Mouse (Mus musculus) kidney, adult 2 months (tissue): ENCODE data around the gene Gm49601. TPM values are rescaled to one million over a fixed set of nuclear protein-coding genes. Genes with fewer than 3 reads are reported as not detected.

Experiments
- DNase-seq: peaks from one replicate; pipeline ENCODE4 v3.0.0; 2021
- H3K27ac ChIP-seq: fragments of 200-500 bp; 2 replicates; pipeline ENCODE4 v1.5.1; 2012; ENCODE audit warnings: low read depth, low read length, control low read depth, inconsistent platforms; ENCODE audit not compliant: insufficient read depth
- H3K27me3 ChIP-seq: fragments of 200-500 bp; replicated peaks from 2 replicates; pipeline ENCODE4 v1.6.1; 2012; ENCODE audit warnings: mild to moderate bottlenecking, moderate library complexity, low read length, inconsistent platforms; ENCODE audit not compliant: control insufficient read depth, insufficient read depth
- H3K36me3 ChIP-seq: fragments of 200-500 bp; 2 replicates; pipeline ENCODE4 v1.6.1; 2012; ENCODE audit warnings: mild to moderate bottlenecking, moderate library complexity, low read length, inconsistent platforms; ENCODE audit not compliant: control insufficient read depth, insufficient read depth
- H3K4me1 ChIP-seq: fragments of 200-500 bp; 2 replicates; pipeline ENCODE4 v1.6.1; 2011; ENCODE audit warnings: low read length; ENCODE audit not compliant: control insufficient read depth, insufficient read depth
- H3K4me3 ChIP-seq: fragments of 200-500 bp; 2 replicates; pipeline ENCODE4 v1.5.1; 2011; ENCODE audit warnings: mild to moderate bottlenecking, low read depth, low read length, control low read depth; ENCODE audit not compliant: insufficient read depth
- CTCF ChIP-seq: fragments of 200-500 bp; conservative IDR thresholded peaks from 2 replicates; pipeline ENCODE4 v1.5.1; 2011; ENCODE audit warnings: low read depth, mild to moderate bottlenecking, control low read depth, low read length, moderate library complexity, mixed read lengths; ENCODE audit not compliant: insufficient read depth, insufficient read length
- POLR2A ChIP-seq: fragments of 200-500 bp; IDR thresholded peaks from one replicate; pipeline ENCODE4 v1.6.1; 2011; ENCODE audit warnings: low read depth, low read length, control low read depth
- WGBS: fragments of 180-500 bp; shearing (Covaris S2); methylation state at CpG from one replicate; pipeline ENCODE4 v1.1.7; 2018; 5-methylcytosine and 5-hydroxymethylcytosine counted together
- polyA plus RNA-seq: library from polyadenylated mRNA; depleted of rRNA; stranded (reverse); fragments of >200 nt; gene quantifications from 2 replicates; pipeline ENCODE4 v1.2.3, GENCODE M21; 2012

The Gm49601 gene
- polyA plus RNA-seq, 1 experiment, result 1.4 TPM

- DNase-seq, result no peak
- Histone ChIP-seq H3K36me3 (no peaks in the 10 kb centered on the region), H3K4me3 (no peak overlapping the region), H3K4me1 (no peaks in the 10 kb centered on the region), H3K27me3 (no peaks in the 10 kb centered on the region), H3K27ac (no peak overlapping the region)
- TF ChIP-seq POLR2A (no peak), CTCF (no peak)
- WGBS, result 55% methylated on average over 2 of the region's 2 CpGs
Observed at GRCm38 (mm10) chr16:18638396-18638795, 12.2 kb upstream of the Gm49601 start.

GRCm38 (mm10) chr16:18636804-18637203 is 10.6 kb upstream of the Gm49601 start:
- WGBS, result 54% methylated on average over 3 of the region's 3 CpGs
- H3K4me1 ChIP-seq, result no peaks in the 10 kb centered on the region
- no peak for DNase-seq
- no peak overlapping the region for H3K4me3 ChIP-seq
- H3K36me3 ChIP-seq, result no peaks in the 10 kb centered on the region
- no peak overlapping the region for H3K27ac ChIP-seq
- TF ChIP-seq POLR2A (no peak), CTCF (no peak)
- no peaks in the 10 kb centered on the region for H3K27me3 ChIP-seq

GRCm38 (mm10) chr16:18636401-18636800 is 10.2 kb upstream of the Gm49601 start:
- 58% methylated on average over 5 of the region's 5 CpGs for WGBS
- no peaks in the 10 kb centered on the region for H3K36me3 ChIP-seq
- no peak overlapping the region for H3K27ac ChIP-seq
- no peak for DNase-seq
- H3K27me3 ChIP-seq, result no peaks in the 10 kb centered on the region
- H3K4me3 ChIP-seq, result no peak overlapping the region
- H3K4me1 ChIP-seq, result no peaks in the 10 kb centered on the region
- no peak for TF ChIP-seq POLR2A
- no peak for TF ChIP-seq CTCF

- no peaks in the 10 kb centered on the region for H3K27me3 ChIP-seq
- H3K4me3 ChIP-seq, result no peak overlapping the region
- no peak overlapping the region for H3K27ac ChIP-seq
- no peaks in the 10 kb centered on the region for H3K4me1 ChIP-seq
- 17% methylated on average over 1 of the region's 1 CpGs for WGBS
- H3K36me3 ChIP-seq, result no peaks in the 10 kb centered on the region
- TF ChIP-seq CTCF, result no peak
- TF ChIP-seq POLR2A, result no peak
- no peak for DNase-seq
Observed at GRCm38 (mm10) chr16:18633333-18633732, 7.1 kb upstream of the Gm49601 start.

DNA sequence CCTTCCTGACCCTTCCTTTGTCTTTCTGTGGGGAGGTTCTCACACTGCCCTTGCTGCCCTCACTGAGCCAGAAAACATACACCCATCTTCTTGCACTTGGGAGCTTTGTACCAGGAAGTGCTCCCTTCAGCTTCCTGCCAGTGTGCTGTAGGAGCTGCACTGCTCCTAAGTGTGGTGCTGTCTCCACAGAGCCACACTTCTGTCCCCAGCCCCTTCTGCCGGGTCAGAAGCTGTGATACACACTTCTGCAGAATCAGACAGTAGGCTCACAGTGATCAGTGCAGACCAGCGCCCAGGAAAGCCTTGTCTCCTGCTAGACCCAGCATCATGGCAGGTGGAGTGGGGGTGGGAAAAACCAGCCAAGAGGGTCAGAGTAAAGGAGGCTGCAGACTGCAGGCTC is 6.6 kb upstream of the Gm49601 start:
- TF ChIP-seq CTCF (no peak), POLR2A (no peak)
- DNase-seq, result no peak
- H3K27ac ChIP-seq, result no peak overlapping the region
- H3K4me3 ChIP-seq, result no peak overlapping the region
- no peaks in the 10 kb centered on the region for H3K4me1 ChIP-seq
- H3K36me3 ChIP-seq, result no peaks in the 10 kb centered on the region
- no peaks in the 10 kb centered on the region for H3K27me3 ChIP-seq
- 68% methylated on average over 2 of the region's 2 CpGs for WGBS

- Histone ChIP-seq H3K27me3 (no peaks in the 10 kb centered on the region), H3K27ac (no peak overlapping the region), H3K36me3 (no peaks in the 10 kb centered on the region), H3K4me3 (no peak overlapping the region), H3K4me1 (no peaks in the 10 kb centered on the region)
- no peak for TF ChIP-seq POLR2A
- 0 out of 2 replicates have a peak, but pooled peaks have one; percentile 18 for TF ChIP-seq CTCF
- no peak for DNase-seq
- 54% methylated on average over 3 of the region's 3 CpGs for WGBS
Observed at GRCm38 (mm10) chr16:18632059-18632458, 5.8 kb upstream of the Gm49601 start.

DNA sequence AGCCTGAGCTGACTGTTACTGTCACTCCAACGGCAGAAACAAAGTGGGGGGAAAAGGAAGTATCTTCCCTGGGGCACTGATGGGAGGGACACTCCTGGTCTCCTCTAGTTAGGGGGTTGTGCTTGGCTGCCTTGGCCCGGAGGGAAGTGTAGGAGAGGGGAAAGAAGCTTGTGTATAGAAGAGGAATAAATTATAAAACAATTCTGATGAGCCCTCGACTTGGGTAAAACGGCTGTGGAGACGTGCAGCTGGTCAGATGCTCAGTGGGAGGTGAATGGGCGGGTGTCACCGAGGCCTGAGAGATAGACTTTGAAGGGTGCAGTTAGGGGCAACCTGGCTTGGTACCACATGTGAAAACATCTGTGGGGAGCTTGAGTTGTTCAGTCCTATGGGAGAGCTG is 4.9 kb upstream of the Gm49601 start:
- WGBS, result 65% methylated on average over 7 of the region's 7 CpGs
- Histone ChIP-seq H3K4me3 (no peak overlapping the region), H3K27ac (no peak overlapping the region), H3K36me3 (no peaks in the 10 kb centered on the region), H3K27me3 (no peaks in the 10 kb centered on the region), H3K4me1 (no peaks in the 10 kb centered on the region)
- no peak for DNase-seq
- TF ChIP-seq CTCF (no peak), POLR2A (no peak)

GRCm38 (mm10) chr16:18630291-18630690 is 4.1 kb upstream of the Gm49601 start:
- Histone ChIP-seq H3K36me3 (no peaks in the 10 kb centered on the region), H3K4me3 (no peak overlapping the region), H3K27ac (no peak overlapping the region), H3K27me3 (no peaks in the 10 kb centered on the region; the same call in 1 of the 2 replicates), H3K4me1 (no peaks in the 10 kb centered on the region)
- DNase-seq, result no peak
- TF ChIP-seq POLR2A, result no peak
- no peak for TF ChIP-seq CTCF
- WGBS, result 74% methylated on average over 5 of the region's 5 CpGs
